Comparison of ENCODE assay signal across 15 mouse cellular contexts in the genomic region with DNA sequence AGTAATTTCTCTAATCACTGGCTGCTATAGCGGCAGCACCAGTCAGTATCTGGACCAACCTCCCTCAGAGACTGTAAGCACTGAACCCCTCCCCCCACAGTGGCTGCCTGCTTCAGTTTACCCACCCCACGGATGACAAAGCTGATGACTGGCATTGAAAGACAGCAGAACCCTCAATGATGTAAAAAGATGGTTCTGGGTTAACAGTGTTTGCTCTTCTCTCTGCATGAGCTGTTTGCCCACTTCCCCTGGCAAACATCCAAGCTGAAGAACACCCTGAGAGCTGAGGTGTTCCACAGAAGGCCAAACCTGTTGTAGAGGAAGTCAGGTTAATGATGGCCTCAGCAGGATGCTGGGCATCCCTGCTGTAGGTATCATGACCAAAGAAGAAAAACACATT. TPM values are rescaled to one million over a fixed set of nuclear protein-coding genes. Genes with fewer than 3 reads are reported as not detected.
DNase-seq lines count a peak whose midpoint lies in the region; ATAC-seq and TF ChIP-seq lines count a peak whose summit lies in the region.
"Had no signal": no experiment of that assay in that cellular context is flagged by ENCODE, and none has a peak within 500 bp of the region (broad histone marks: within the 10 kb centered on the region; RNA-seq: fewer than 3 reads in every experiment).

No protein-coding gene starts in this region.

- no peak overlapping the region for H3K4me2 ChIP-seq in hindbrain, postnatal 0 days (ENCODE audit: low read depth, low read length)
- H3K4me2 ChIP-seq in hindbrain, embryonic 12.5 days (replicated peaks): no peak overlapping the region
- no peak overlapping the region for H3K4me2 ChIP-seq in stomach, postnatal 0 days (replicated peaks; ENCODE audit: low read depth)

- peak; percentile 24 for DNase-seq in hindbrain, postnatal 0 days (ENCODE audit: low spot score)
- peak; percentile 70 for DNase-seq in CD4-positive, CD25-positive, alpha-beta regulatory T cell, adult 2 months (ENCODE audit: low read depth, low spot score)
- DNase-seq in cerebellum, adult 9-11 months: peak; percentile 84
- DNase-seq in naive thymus-derived CD4-positive, alpha-beta T cell, adult 2 months (ENCODE audit: low read depth): peak; percentile 77
- DNase-seq in ovary, postnatal 10 days (ENCODE audit: low spot score): no peak
- DNase-seq in left cerebral cortex, adult 11 months (ENCODE audit: low spot score): no peak
- DNase-seq in stomach, postnatal 0 days (ENCODE audit: low spot score): no peak
- DNase-seq: adrenal gland, postnatal 36 days; gastrocnemius, postnatal 36 days; layer of hippocampus, adult 9-11 months; lung, postnatal 14 days; right cerebral cortex, adult 18-20 months had no signal

- no peak for ATAC-seq in hindbrain, postnatal 0 days
- no peak for ATAC-seq in hindbrain, embryonic 12.5 days (ENCODE audit: low FRiP score)
- no peak for ATAC-seq in stomach, postnatal 0 days (ENCODE audit: low FRiP score, low TSS enrichment)
- ATAC-seq: forebrain, embryonic 14.5 days had no signal

- H3K36me3 ChIP-seq in hindbrain, postnatal 0 days (ENCODE audit: insufficient read depth, low read length): no peaks in the 10 kb centered on the region
- no peaks in the 10 kb centered on the region for H3K36me3 ChIP-seq in hindbrain, embryonic 12.5 days
- no peaks in the 10 kb centered on the region for H3K36me3 ChIP-seq in stomach, postnatal 0 days (ENCODE audit: control insufficient read depth, insufficient read depth, low read length)

- TF ChIP-seq EP300 in stomach, postnatal 0 days (optimal IDR thresholded peaks at IDR 0.05): no peak

- TF ChIP-seq CTCF in hindbrain, postnatal 0 days (IDR thresholded peaks at IDR 0.05; ENCODE audit: low read depth): no peak
- no peak for TF ChIP-seq CTCF in stomach, postnatal 0 days (IDR thresholded peaks at IDR 0.05; ENCODE audit: low read depth)

- no peaks in the 10 kb centered on the region for H3K27me3 ChIP-seq in hindbrain, postnatal 0 days (ENCODE audit: insufficient read depth, low read length)
- no peaks in the 10 kb centered on the region for H3K27me3 ChIP-seq in hindbrain, embryonic 12.5 days
- H3K27me3 ChIP-seq in stomach, postnatal 0 days (ENCODE audit: control insufficient read depth, insufficient read depth, low read length): no peaks in the 10 kb centered on the region
- H3K27me3 ChIP-seq: CH12.LX had no signal

- no peak overlapping the region for H3K9ac ChIP-seq in hindbrain, postnatal 0 days (replicated peaks; ENCODE audit: low read length)
- no peak overlapping the region for H3K9ac ChIP-seq in hindbrain, embryonic 12.5 days
- no peak overlapping the region for H3K9ac ChIP-seq in stomach, postnatal 0 days (ENCODE audit: low read length)

- WGBS in hindbrain, postnatal 0 days: 46% methylated on average over 2 of the region's 2 CpGs
- WGBS in hindbrain, embryonic 12.5 days: 49% methylated on average over 2 of the region's 2 CpGs
- WGBS in stomach, postnatal 0 days: 33% methylated on average over 2 of the region's 2 CpGs

- H3K4me1 ChIP-seq in hindbrain, postnatal 0 days (ENCODE audit: insufficient read depth, low read length): no peaks in the 10 kb centered on the region
- no peaks in the 10 kb centered on the region for H3K4me1 ChIP-seq in hindbrain, embryonic 12.5 days
- H3K4me1 ChIP-seq in stomach, postnatal 0 days (replicated peaks; ENCODE audit: control insufficient read depth, insufficient read depth): no peaks in the 10 kb centered on the region

- H3K9me3 ChIP-seq in hindbrain, postnatal 0 days (ENCODE audit: low read length): no peaks in the 10 kb centered on the region
- no peaks in the 10 kb centered on the region for H3K9me3 ChIP-seq in hindbrain, embryonic 12.5 days (replicated peaks)
- H3K9me3 ChIP-seq in stomach, postnatal 0 days (ENCODE audit: control insufficient read depth, low read length): no peaks in the 10 kb centered on the region

- no peak overlapping the region for H3K27ac ChIP-seq in hindbrain, postnatal 0 days
- no peak overlapping the region for H3K27ac ChIP-seq in hindbrain, embryonic 12.5 days
- H3K27ac ChIP-seq in stomach, postnatal 0 days (replicated peaks): no peak overlapping the region

- no peak overlapping the region for H3K4me3 ChIP-seq in hindbrain, postnatal 0 days (ENCODE audit: low read length)
- no peak overlapping the region for H3K4me3 ChIP-seq in hindbrain, embryonic 12.5 days
- H3K4me3 ChIP-seq in stomach, postnatal 0 days (ENCODE audit: low read depth, low read length): no peak overlapping the region

RNA-seq across cellular contexts. Expression of gene Rpl5, which starts 32.3 kb away (rescaled TPM):
- total RNA-seq in hindbrain, postnatal 0 days (2014; rRNA removed): 78.0 and 106 TPM in 2 replicates
- polyA plus RNA-seq in hindbrain, postnatal 0 days (2015; fragmentation: Nextera tagmentation; extraction: Ambion mirVana): 51.7 and 57.8 TPM in 2 replicates
- polyA plus RNA-seq in hindbrain, embryonic 12.5 days (2016; fragmentation: Nextera tagmentation; extraction: Ambion mirVana): 59.8 and 66.8 TPM in 2 replicates
- polyA plus RNA-seq in stomach, postnatal 0 days (2015; fragmentation: Nextera tagmentation; extraction: Ambion mirVana): 35.7 and 36.1 TPM in 2 replicates

RNA-seq across cellular contexts. Expression of gene Fam69a, which starts 54.3 kb away (rescaled TPM):
- total RNA-seq in hindbrain, postnatal 0 days (2014; rRNA removed): 16.4 and 28.8 TPM in 2 replicates
- polyA plus RNA-seq in hindbrain, postnatal 0 days (2015; fragmentation: Nextera tagmentation; extraction: Ambion mirVana): 73.6 and 79.5 TPM in 2 replicates
- polyA plus RNA-seq in hindbrain, embryonic 12.5 days (2016; fragmentation: Nextera tagmentation; extraction: Ambion mirVana): 31.0 and 31.4 TPM in 2 replicates
- polyA plus RNA-seq in stomach, postnatal 0 days (2015; fragmentation: Nextera tagmentation; extraction: Ambion mirVana): 15.5 and 16.3 TPM in 2 replicates

RNA-seq across cellular contexts. Expression of gene Evi5, which starts 57.6 kb away (rescaled TPM):
- 56.0 and 57.7 TPM in 2 replicates for total RNA-seq in hindbrain, postnatal 0 days (2014; rRNA removed)
- 60.1 and 66.3 TPM in 2 replicates for polyA plus RNA-seq in hindbrain, postnatal 0 days (2015; fragmentation: Nextera tagmentation; extraction: Ambion mirVana)
- polyA plus RNA-seq in hindbrain, embryonic 12.5 days (2016; fragmentation: Nextera tagmentation; extraction: Ambion mirVana): 62.3 and 63.6 TPM in 2 replicates
- polyA plus RNA-seq in stomach, postnatal 0 days (2015; fragmentation: Nextera tagmentation; extraction: Ambion mirVana): 39.5 and 39.7 TPM in 2 replicates

Comparison
In these comparisons a context has a peak if more than half of its experiments do, and no peak if none do; other contexts are left out.
1. DNase-seq: peak in hindbrain, postnatal 0 days (single experiment), CD4-positive, CD25-positive, alpha-beta regulatory T cell, adult 2 months (single experiment), cerebellum, adult 9-11 months (single experiment) and naive thymus-derived CD4-positive, alpha-beta T cell, adult 2 months (single experiment); none in ovary, postnatal 10 days (single experiment), left cerebral cortex, adult 11 months (single experiment) and stomach, postnatal 0 days (single experiment).